Mouse (Mus musculus) spleen, postnatal 14 days (tissue): ENCODE data around the gene Wdfy2.

ENCODE experiments used
- DNase-seq, 2 experiments: peaks; one replicate each; pipeline ENCODE4 v3.0.0; 2021 to 2022; ENCODE audit warnings: low spot score in 2 of 2

The Wdfy2 gene

DNA sequence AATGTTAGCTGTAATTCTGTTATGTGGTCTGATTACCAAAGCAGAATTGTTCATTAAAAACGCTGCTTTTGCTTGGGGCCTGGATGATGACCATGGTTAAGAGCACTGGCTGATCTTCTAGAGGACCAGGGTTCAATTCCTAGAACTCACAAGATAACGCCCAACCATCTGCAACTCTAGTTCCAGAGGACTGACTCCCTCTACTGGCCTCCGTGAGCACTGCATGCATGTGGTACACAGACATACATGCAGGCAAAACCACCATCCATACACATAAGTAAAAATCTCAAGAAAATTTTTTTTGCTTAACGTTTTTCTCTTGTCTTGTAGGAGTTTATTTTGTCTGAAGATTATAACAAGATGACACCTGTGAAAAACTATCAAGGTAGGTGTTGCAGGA lies 87.3 kb downstream of the Wdfy2 start:
- no peak for DNase-seq

DNA sequence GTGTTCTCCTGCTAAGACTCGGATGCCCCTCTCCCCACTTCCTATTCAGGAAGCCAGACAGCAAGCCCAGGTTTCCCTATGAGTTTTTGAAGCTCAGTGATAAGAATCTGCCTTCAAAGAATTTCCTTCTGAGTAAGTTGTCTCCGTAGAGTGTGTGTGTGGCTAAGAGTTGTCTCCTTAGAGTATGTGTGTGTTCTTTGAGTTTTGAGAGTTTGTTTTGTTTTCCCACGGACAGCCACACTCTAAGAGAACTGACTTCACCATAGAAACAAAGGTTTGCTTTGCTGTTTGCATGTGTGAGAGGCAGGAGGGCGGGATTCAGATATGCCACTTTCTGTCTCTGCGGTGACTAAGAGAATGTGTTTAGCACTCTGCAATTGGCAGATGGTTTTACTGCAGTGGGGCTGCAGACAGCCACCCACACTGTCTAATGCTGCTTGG lies 90.6 kb downstream of the Wdfy2 start:
- DNase-seq: no peak

- no peak for DNase-seq
Measured at GRCm38 (mm10) chr14:62935361-62935760, 97.9 kb downstream of the Wdfy2 start.

DNA sequence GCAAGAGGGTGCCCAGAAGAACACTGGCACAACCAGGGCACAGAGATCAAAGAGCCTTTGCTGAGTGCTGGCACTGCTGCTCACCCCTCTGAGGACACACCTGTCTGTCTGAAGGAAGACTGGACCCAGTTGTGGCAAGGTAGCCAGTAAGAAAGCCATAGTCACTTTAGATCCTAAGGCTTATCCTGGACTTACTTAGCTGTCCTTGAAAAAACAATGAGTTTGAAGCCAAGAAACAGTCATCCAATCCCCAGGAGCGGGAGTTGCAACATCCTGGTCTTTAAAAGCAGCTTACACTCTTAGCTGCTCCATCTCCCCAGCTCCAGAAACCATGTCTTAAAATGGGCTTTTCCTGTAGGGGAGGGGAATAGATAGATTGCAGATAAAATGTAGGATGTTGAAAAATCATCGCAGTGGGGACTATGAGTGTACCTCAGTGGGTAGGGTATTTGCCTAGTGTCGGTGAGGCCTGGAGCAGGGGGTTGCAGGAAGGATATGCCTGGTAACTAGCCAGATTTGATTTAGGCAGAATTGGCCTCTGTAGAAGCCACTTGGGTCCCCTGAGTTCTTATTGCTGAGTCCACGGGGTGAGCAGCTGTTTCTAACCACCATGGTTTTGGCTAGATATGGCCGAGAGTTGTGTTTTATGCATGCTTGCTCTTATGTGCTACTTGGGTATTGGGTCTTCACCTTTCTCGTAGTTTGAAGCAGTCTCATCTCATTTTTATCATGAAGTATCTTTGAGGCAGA lies 99.3 kb downstream of the Wdfy2 start:
- DNase-seq: no peak

DNA sequence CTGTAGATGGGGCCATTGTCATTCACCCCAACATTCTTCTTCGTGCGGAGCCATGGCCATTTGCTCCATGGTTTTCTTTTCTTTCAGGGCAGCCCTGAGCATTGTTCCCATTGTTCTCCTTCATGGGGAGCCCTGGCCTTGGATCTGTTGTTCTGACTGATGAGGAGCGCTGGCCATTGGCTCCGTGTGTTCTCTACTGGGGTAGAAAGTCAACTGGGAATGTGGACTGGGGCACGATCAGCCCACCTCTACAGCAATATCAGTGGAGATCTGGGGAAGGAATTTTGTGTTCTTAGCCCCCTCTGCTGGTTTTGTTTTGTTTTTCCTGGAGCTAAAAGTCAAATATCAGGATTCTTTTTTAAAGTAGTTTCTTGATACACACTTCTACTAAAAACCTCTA lies 100.2 kb downstream of the Wdfy2 start:
- no peak for DNase-seq

DNA sequence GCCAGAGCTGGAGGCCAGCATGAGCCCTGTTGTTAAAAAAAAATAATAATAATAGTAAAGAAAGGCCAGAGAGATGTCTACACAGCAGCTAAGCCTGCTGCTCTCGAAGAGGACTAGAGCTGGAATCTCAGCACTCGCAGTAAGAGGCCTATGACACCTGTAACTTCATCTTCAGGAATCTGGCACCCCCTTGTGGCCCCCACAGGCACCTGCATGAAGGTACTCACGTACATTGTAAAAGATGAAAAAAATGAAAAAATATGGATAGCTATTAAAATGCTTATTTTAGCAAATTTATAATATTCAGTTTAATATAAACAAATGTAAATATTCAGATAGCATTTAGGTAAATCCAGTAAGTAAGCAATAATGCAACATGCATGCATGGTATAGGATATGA lies 102.0 kb downstream of the Wdfy2 start:
- no peak for DNase-seq

DNA sequence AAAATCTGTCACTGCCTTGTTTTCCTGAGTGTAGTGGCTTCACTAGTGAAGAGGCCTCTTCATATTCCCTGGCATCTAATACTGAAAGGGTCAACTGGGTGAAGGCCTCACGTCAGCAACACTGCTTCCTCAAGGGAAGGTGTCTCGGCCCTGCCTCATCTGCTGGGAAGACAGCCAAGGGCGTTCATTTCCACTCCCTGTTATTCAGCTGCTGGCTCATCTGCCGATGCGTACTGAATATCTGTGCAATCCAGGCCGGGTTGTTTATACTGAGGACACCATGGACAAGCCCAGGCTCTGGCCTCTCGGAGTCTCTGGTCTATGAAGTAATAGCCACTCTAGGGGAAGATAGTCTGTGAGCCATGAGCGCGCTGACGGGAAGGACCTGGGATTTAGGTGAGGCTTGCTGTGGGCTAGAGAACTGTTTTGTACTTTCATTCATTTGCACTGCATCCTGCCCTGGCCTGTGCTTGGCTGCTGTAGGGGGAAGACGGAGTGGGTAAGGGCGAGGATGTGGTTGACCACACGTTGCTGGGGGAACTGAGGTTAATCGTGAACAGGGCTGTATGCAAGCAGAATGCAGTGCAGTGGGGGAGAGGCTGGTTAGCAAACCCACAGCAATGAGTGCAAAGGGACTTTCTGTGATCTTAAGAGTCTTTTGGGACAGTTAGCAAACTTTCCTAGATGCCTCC lies 103.1 kb downstream of the Wdfy2 start:
- DNase-seq: peak; percentile 12 to 15

DNA sequence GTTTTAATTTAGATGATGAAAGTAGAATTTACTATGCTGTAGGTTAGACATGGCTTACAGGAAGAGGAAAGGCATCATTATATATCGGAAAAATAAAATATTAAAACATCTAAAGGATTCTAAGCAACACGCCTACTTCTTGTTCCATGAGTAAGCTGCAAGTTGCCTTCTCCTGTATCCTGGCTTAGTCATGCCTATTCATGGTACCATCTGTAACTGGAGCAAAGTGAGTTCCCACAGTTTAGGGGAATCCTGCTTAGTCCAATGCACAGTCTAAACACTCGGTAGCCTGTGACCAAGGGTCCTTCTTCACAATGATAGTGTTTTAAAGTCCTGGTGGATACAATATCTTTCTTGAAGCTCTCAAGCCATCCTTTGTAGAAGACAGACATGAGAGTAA lies 109.3 kb downstream of the Wdfy2 start:
- DNase-seq: no peak

DNA sequence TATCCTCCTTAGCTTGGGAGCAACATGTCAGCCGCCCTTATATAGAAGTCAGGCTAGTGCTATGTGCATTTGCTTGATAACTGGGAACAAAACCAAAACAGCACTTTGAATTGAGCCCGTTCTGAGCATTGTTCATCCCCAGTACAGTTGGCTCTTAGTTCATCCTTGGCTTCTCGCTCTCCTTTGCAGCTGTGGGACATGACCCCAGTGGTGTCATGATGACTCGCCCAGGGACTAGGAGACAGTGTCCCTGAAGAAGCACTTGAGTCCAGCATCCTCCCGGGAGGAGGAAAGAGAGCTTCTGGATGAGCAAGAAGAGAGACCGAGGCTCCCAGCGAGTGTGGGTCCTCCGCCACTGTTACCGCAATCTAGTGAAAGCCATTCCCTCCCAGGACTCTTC lies 118.6 kb downstream of the Wdfy2 start:
- no peak for DNase-seq

DNA sequence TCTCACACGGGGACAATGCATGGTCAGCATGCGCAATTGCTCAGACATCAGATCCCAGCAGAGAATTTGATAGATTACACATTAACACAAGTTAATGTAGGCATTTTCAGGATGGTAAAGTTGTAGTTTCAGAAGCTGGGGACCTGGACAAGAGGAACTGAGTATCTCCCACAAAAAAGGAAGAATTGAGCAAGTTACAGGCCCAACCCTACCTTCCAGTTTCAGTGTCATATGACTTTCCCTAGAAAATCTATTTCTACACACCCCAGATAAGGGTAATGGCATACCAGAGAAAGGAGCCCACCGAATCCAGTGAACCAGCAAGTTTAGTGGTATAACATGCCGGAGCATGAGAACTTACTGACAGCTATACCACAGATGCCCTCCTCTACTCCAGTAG lies 126.2 kb downstream of the Wdfy2 start:
- DNase-seq: no peak

DNA sequence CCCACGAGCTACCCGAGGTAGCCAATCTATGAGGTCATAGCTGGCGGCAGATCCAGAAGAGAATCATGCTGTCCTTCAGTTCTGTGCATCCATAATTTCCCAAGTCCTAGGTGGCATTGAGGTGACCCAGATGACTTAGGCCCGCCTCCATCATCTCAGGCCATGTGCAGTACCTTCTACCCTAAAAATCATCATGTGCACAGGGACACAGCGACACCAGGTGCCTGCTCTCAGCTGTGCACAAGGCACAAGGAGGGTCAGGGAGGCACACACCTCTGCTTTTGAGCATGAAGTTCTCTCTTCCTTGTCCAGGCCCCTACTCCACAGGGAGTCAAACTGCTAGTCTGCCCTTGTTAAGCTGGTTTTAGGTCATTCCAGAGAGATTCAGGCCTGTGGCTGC lies 127.9 kb downstream of the Wdfy2 start:
- DNase-seq: no peak

DNA sequence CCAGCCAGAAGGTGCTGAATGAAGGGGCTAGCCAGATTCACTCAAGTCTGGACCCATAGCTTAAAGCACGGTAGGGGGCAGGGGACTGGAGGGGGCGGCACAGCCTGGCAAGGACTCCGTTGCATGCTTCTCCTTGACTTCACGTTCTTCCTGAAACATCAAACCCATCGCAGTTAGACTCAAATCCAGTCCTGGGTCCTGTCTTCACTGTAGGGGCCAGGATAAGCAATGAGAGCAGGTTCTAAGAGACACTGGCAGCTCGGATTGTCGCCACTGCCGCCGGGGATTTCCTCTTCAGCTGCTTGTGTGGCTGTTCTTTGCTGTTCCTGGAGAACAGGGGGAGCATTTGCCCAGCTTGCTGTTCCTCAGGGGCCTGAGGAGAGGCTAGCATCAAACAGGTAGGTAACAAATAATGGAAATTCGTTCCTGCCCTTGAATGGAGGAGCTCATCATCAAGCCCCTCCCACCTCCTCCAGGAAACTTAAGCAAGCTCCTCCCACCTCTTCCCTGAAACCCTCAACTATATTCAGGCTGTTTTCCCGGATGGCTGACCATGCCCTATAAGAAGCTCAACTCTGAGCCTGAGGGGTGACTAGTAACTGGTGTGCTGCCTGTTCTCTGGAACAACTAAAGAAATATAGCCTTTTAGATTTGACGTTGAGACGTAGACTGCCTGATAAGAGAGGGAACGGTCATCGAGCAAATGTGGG lies 128.5 kb downstream of the Wdfy2 start:
- no peak for DNase-seq

- peak; percentile 16 to 33 for DNase-seq
Measured at GRCm38 (mm10) chr14:62975046-62975445, 137.6 kb downstream of the Wdfy2 start.

- no peak for DNase-seq
Measured at GRCm38 (mm10) chr14:62979815-62980214, 142.3 kb downstream of the Wdfy2 start.

DNA sequence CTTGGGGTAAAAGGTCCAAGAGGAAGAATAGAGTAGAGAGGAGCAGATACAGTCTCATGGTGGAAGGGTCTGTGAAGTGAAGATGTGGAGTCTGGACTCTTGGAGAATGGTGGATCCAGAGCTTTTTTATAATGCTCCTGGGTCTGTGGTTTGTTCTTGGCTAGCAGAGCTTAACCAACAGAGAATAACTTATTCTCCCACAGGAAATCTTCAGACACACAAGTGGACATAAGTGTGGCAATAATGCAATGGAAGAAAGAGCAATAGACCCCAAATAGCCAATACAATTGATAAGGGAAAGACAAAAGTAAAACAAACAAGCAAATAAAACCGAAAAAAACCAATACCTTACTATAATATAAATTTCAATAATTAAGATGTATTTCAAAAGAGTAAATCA lies 146.9 kb downstream of the Wdfy2 start, which contains the start of gene Defb48:
Gene Defb48 (minus strand): TSS at position 101 of the 400 bp plus-strand sequence.
- DNase-seq: no peak

DNA sequence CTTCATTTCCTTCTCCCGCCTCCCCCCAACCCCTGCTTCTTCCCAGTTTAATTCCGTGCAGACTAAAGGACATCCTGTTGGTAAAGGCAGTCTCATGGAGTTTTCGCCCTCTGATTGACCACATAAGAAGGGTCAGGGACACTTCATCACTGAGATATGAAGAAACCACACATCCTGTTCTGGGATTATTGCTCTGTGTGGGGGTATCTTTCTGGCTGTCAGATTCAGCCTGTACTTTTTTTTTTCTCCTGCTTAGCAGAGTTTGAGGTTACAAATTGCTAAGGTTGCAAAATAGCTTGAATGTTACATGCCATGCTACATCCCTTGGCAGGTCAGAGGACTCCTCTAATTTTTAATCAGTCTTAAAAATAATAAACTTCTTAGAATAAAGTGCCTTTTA lies 153.8 kb downstream of the Wdfy2 start:
- no peak for DNase-seq

- no peak for DNase-seq
Measured at GRCm38 (mm10) chr14:62991849-62992510, 154.5 kb downstream of the Wdfy2 start.

- no peak for DNase-seq
Measured at GRCm38 (mm10) chr14:62997777-62998176, 160.3 kb downstream of the Wdfy2 start, which contains the start of gene Defb47. Gene Defb47 (plus strand): TSS chr14:62998077.

GRCm38 (mm10) chr14:62998977-62999376 lies 161.5 kb downstream of the Wdfy2 start:
- DNase-seq: no peak

- DNase-seq: no peak
Measured at GRCm38 (mm10) chr14:63002588-63002987, 165.1 kb downstream of the Wdfy2 start.
